Mouse (Mus musculus): Measurements from ENCODE around the gene Klhl29. TPM values are rescaled to one million over a fixed set of nuclear protein-coding genes. Genes with fewer than 3 reads are reported as not detected.
A peak's percentile ranks its signal among the peaks of the same experiment; 100 is the strongest.

Klhl29 gene
- polyA plus RNA-seq, 1 experiment from 2014 or later = 2.9 TPM

DNA sequence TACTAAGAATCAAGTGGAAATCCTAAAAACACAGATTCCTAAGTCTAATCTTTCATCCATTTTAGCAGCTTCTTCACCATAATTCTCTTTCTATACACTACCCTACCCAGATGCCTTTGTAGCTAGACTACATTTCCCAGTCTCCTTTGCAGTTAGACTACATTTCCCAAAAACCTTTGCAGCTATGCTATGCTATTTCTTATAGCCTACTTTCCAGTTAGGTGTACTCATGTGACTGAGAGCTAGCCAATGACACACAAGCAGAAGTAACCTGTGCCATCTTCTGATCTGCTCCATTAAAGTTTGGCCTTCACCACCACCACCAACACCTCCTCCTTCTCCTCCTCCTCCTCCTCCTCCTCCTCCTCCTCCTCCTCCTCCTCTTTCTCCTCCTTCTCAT, 11.2 kb upstream of the Klhl29 start:
- Histone ChIP-seq H3K4me1 (replicated peaks) (0 out of 2 replicates have a peak, but pooled peaks cover 2% of the 10 kb centered on the region), H3K4me3 (replicated peaks) (no peak overlapping the region), H3K36me3 (no peaks in the 10 kb centered on the region), H3K27me3 (no peaks in the 10 kb centered on the region), H3K4me2 (no peak overlapping the region), H3K9me3 (no peaks in the 10 kb centered on the region), H3K9ac (replicated peaks) (no peak overlapping the region), H3K27ac (no peak overlapping the region)
- ATAC-seq (ENCODE audit: insufficient number of reproducible peaks, insufficient read depth, low FRiP score, low TSS enrichment, low read depth) = no peak

DNA sequence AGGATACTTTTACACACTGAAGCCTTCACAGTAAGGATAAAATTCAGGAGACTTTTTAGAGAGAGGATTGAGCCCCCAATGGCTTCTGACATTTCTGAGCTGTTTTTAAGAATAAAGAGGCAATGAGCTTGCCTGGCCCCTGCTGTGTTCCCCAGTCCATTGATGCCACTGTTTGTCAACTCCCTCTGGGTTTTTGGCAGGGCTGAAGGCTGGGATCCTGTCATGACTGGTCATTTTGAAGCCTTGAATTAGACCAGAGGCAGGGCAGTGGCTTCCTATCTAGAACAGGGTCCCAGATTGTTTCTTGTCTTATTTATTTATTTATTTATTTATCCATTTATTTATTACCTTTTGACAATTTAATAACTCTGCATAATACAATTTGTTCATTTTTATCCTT, 6.2 kb upstream of the Klhl29 start:
- peaks cover 8% of the 10 kb centered on the region for H3K27me3 ChIP-seq
- no peak overlapping the region for H3K27ac ChIP-seq
- no peak overlapping the region for H3K4me2 ChIP-seq
- H3K4me1 ChIP-seq (replicated peaks) = peaks cover 7% of the 10 kb centered on the region; the same call in 1 of the 2 replicates
- no peak overlapping the region for H3K9ac ChIP-seq (replicated peaks)
- H3K4me3 ChIP-seq (replicated peaks) = no peak overlapping the region
- no peaks in the 10 kb centered on the region for H3K9me3 ChIP-seq
- no peaks in the 10 kb centered on the region for H3K36me3 ChIP-seq
- no peak for ATAC-seq (ENCODE audit: insufficient number of reproducible peaks, insufficient read depth, low FRiP score, low TSS enrichment, low read depth)

DNA sequence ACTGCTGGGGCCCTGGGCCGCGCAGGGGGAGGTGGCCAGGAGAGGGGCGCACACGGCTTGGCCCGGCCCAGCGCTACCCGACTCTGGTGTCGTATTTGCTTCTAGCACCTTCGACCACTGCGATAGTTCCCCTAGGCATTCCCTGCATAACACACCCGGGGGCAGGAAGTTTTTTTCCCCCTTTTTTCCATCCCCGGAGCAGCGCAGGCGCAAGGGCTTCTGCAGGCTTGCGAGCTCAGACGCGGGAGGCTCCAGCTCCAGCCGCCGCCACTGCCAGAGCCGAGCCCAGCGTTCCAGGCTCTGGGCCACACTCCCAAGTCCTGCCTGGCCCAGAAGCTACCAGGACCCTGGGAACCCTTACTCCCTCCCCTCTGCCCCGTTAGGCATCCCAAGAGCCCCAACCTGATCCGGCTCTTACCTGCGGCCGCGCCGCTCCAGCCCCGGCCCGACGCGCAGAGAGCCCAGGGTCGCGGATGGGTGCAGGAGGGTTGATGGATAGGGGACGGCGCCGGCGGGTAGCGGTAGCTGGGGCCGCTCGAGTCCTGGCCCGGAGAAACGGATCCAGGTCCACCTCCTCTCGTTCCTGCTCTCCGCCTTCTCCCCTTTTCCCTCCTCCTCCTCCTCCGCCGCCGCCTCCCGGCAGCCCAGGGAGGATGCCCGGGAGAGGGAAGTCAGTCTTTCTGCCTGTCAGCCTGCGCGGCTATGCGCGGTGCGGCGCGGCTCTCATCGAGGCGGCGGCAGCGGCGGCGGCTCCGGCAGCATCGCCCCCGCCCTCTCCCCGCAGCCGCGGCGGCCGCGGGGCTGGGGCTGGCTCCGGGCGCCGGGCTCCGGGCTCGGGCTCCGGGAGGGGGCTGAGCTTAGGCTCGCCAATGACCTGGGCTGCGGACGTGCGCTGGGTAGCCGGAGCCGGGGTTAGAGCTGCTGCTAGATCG, 532 bp downstream of the Klhl29 start:
- H3K4me1 ChIP-seq (replicated peaks) = peaks cover 20% of the 10 kb centered on the region
- WGBS = under 1% methylated on average over 83 of the region's 84 CpGs
- ATAC-seq (ENCODE audit: insufficient number of reproducible peaks, insufficient read depth, low FRiP score, low TSS enrichment, low read depth) = peak; percentile 63

DNA sequence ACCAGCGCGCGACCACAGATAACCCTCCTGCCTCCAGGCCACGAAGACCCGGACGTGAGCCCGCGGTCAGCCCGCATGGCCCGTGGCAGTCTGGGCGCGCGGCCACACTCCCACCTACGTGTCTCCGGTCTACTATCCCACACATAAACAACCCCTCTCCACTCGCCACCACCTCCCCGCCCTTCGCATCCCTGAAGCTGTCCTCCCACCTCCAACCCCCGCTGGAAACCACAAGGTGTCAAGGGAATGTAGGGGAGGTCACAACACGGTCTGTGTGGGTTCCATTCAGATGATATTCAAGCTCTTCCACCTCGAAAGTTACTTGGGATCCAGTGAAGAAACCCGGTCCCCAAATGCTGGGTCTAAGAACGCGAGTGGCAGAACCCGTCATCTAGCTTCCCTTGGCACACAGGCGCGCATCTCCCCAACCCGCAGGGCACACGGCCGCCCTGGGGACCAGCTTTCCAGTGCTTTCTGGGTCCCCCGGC, 1.2 kb downstream of the Klhl29 start:
- H3K9ac ChIP-seq (replicated peaks) = peak overlapping the region; percentile 86
- H3K4me1 ChIP-seq (replicated peaks) = peaks cover 20% of the 10 kb centered on the region
- H3K4me2 ChIP-seq = peak overlapping the region; percentile 98
- peaks cover 15% of the 10 kb centered on the region for H3K27me3 ChIP-seq
- no peaks in the 10 kb centered on the region for H3K9me3 ChIP-seq
- no peaks in the 10 kb centered on the region for H3K36me3 ChIP-seq
- peak overlapping the region; percentile 83; the same call in 1 of the 2 replicates for H3K27ac ChIP-seq
- WGBS = 0% methylated on average over 31 of the region's 31 CpGs
- no peak for ATAC-seq (ENCODE audit: insufficient number of reproducible peaks, insufficient read depth, low FRiP score, low TSS enrichment, low read depth)
- H3K4me3 ChIP-seq (replicated peaks) = peak overlapping the region; percentile 84

More for the DNA sequence above, 532 bp downstream of the Klhl29 start:
- Histone ChIP-seq H3K9me3 (no peaks in the 10 kb centered on the region), H3K4me3 (replicated peaks) (peak overlapping the region; percentile 84), H3K27me3 (peaks cover 15% of the 10 kb centered on the region), H3K9ac (replicated peaks) (peak overlapping the region; percentile 86), H3K27ac (peak overlapping the region; percentile 83), H3K36me3 (no peaks in the 10 kb centered on the region), H3K4me2 (peak overlapping the region; percentile 98)

DNA sequence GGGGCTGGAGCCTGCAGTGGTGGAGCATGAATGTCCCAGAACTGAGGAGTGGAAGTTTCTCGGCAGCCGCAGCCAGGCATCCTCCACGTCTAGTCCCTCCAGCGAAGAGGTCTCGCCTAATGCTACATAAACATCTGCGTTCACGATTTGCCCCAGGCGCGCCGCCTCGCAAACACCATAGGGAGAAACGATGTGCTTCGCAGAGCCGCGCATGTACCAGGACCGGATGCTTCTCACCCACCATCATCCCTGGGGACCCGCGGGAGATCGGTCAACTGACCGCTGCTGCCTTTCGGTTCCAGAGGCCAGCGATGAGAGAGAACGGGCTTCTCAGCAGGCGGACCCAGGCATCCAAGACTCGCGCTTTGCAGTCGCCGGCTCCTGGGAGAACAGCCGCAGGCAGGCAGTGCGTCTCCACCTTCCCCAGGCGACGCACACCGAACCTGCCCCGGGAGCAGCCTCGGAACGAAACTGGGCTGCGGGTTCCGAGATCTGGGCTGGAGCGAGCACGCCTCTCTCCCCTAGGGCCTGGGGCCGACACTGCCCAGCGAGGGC, 1.8 kb downstream of the Klhl29 start:
- H3K9ac ChIP-seq (replicated peaks) = peak overlapping the region; percentile 86
- ATAC-seq (ENCODE audit: insufficient number of reproducible peaks, insufficient read depth, low FRiP score, low TSS enrichment, low read depth) = no peak
- no peaks in the 10 kb centered on the region for H3K9me3 ChIP-seq
- H3K4me1 ChIP-seq (replicated peaks) = peaks cover 20% of the 10 kb centered on the region
- H3K36me3 ChIP-seq = no peaks in the 10 kb centered on the region
- peak overlapping the region; percentile 98 for H3K4me2 ChIP-seq
- H3K27ac ChIP-seq = no peak overlapping the region
- peaks cover 15% of the 10 kb centered on the region for H3K27me3 ChIP-seq
- under 1% methylated on average over 42 of the region's 42 CpGs for WGBS
- peak overlapping the region; percentile 84 for H3K4me3 ChIP-seq (replicated peaks)

DNA sequence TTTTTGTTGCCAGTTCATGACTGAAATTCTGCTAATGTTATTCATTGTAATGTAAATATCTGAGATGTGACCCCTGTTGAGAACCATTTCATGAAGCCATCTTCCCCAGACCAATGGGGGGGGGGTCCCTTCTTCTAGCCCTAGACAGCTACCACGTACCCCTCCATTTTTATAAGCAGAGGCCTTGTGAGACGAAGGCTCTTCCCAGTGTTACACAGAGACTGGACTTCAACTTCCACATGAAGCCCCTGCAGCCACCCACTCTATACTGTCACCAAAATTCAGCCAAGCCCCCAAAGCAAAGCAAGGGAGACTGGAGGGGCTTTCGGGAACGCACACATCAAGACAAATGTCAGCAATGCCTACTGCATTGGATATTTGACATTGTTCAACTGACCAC, 6.1 kb downstream of the Klhl29 start:
- 92% methylated on average over 4 of the region's 4 CpGs for WGBS
- no peak overlapping the region for H3K27ac ChIP-seq
- H3K9ac ChIP-seq (replicated peaks) = no peak overlapping the region

DNA sequence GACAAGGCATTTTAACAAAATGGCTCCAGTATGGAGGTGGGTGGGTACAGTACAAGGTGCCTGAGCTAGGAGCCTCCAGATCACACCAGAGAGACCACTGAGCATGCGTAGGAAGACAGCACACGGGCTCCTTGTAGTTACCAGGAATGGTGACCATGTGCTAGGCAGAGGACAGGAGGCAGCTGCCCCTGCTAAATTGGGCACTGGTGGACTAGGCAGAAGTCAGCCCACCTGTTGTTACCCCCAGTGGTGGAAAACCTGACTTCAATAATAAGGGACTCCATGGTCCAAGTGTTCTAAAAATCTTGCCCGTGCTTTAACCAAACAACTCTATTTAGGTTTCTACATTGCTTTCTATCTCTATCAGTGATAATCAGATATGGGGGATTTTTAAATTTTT, 10.6 kb downstream of the Klhl29 start:
- Histone ChIP-seq H3K27ac (no peak overlapping the region), H3K4me3 (replicated peaks) (no peak overlapping the region), H3K36me3 (no peaks in the 10 kb centered on the region; the same call in 1 of the 2 replicates), H3K4me2 (no peak overlapping the region), H3K9me3 (no peaks in the 10 kb centered on the region), H3K9ac (replicated peaks) (no peak overlapping the region), H3K4me1 (replicated peaks) (no peaks in the 10 kb centered on the region), H3K27me3 (no peaks in the 10 kb centered on the region)
- no peak for ATAC-seq (ENCODE audit: insufficient number of reproducible peaks, insufficient read depth, low FRiP score, low TSS enrichment, low read depth)
- 90% methylated on average over 3 of the region's 3 CpGs for WGBS

More for the DNA sequence above, 6.1 kb downstream of the Klhl29 start:
- Histone ChIP-seq H3K4me2 (no peak overlapping the region), H3K4me1 (replicated peaks) (peaks cover 10% of the 10 kb centered on the region; the same call in 1 of the 2 replicates), H3K4me3 (replicated peaks) (no peak overlapping the region), H3K9me3 (no peaks in the 10 kb centered on the region), H3K36me3 (no peaks in the 10 kb centered on the region), H3K27me3 (peaks cover 4% of the 10 kb centered on the region; the same call in 1 of the 2 replicates)
- ATAC-seq (ENCODE audit: insufficient number of reproducible peaks, insufficient read depth, low FRiP score, low TSS enrichment, low read depth) = no peak

DNA sequence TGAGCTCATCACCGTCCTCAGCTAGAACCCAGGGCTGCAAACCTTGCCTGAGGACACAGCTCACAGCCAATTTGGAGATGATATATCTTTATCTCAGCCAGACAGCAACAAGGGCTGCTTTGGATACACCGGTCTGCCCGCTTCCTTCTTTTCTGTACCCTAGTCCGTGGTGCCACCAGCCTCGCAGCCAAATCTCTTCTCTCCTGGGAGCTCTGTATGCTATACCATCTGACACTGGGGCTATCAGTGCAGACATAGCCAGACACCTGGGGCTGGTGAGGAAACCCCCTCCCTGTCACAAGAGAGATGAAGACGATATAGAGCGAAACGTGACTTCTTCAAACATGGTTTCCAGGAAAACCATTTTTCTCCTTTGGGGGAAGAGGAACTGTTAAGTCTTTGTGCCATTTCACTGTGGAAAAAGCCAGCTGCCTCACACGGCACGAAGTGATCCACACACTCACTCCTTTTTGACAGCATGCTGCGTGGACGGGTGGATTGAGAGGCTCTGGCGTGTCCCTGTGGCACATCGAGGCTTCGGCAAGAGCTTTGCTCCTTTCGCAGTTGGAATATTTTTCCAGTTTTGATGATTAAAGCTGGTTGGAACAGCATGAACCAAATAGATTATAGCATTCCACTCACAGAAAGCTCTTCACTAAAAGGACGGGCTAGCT, 11.4 kb downstream of the Klhl29 start:
- H3K4me2 ChIP-seq = no peak overlapping the region
- no peak overlapping the region for H3K4me3 ChIP-seq (replicated peaks)
- H3K27ac ChIP-seq = no peak overlapping the region
- no peak overlapping the region for H3K9ac ChIP-seq (replicated peaks)
- ATAC-seq (ENCODE audit: insufficient number of reproducible peaks, insufficient read depth, low FRiP score, low TSS enrichment, low read depth) = no peak
- 90% methylated on average over 17 of the region's 17 CpGs for WGBS
- no peaks in the 10 kb centered on the region for H3K27me3 ChIP-seq
- H3K36me3 ChIP-seq = no peaks in the 10 kb centered on the region; the same call in 1 of the 2 replicates
- no peaks in the 10 kb centered on the region for H3K9me3 ChIP-seq
- H3K4me1 ChIP-seq (replicated peaks) = peaks cover 6% of the 10 kb centered on the region

DNA sequence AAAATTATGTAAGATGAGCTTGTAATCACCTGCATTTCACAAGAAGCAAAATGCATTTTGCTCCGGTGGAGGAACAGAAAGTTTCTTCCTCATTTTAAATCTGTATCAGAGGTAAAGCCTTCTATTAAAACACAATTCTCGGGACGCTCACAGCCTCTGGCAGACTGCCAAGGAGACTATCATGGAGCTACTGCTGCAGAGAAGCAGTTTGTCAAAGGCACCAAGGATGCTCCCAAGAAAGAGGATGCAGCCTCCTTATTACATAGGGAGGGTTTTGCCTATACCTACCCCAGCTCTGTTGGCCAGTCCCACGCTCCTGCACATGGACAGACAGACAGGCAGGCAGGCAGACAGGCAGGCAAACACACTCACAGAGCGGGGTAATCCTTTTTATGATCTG, 16.4 kb downstream of the Klhl29 start:
- Histone ChIP-seq H3K9me3 (no peaks in the 10 kb centered on the region), H3K4me1 (replicated peaks) (peaks cover 11% of the 10 kb centered on the region), H3K4me2 (no peak overlapping the region), H3K36me3 (no peaks in the 10 kb centered on the region; the same call in 1 of the 2 replicates), H3K27ac (no peak overlapping the region), H3K4me3 (replicated peaks) (no peak overlapping the region), H3K27me3 (no peaks in the 10 kb centered on the region), H3K9ac (replicated peaks) (no peak overlapping the region)
- ATAC-seq (ENCODE audit: insufficient number of reproducible peaks, insufficient read depth, low FRiP score, low TSS enrichment, low read depth) = no peak
- WGBS = 44% methylated on average over 5 of the region's 5 CpGs

DNA sequence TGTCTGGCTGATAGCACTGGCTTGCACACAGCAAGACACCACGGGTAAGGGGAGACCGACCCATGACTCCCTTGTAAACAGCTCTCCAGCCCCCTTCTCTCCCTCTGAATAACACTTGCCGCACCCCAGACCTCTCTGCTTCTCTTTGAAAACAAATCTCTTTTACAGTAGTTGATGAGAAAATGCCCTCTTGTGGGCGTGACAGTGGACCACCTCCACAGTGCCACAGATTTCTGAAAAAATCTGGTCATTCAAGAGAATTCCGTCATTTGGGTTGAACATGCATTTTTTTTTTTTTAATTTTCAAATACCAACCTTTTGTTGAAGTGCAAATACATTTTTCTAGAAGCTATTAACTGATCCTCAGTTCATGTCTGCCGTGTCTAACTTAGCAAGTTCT, 17.0 kb downstream of the Klhl29 start:
- Histone ChIP-seq H3K4me1 (replicated peaks) (peaks cover 11% of the 10 kb centered on the region), H3K9ac (replicated peaks) (no peak overlapping the region), H3K9me3 (no peaks in the 10 kb centered on the region), H3K27ac (no peak overlapping the region), H3K4me3 (replicated peaks) (no peak overlapping the region), H3K36me3 (no peaks in the 10 kb centered on the region; the same call in 1 of the 2 replicates), H3K27me3 (no peaks in the 10 kb centered on the region), H3K4me2 (no peak overlapping the region)
- ATAC-seq (ENCODE audit: insufficient number of reproducible peaks, insufficient read depth, low FRiP score, low TSS enrichment, low read depth) = no peak
- WGBS = 45% methylated on average over 6 of the region's 6 CpGs

DNA sequence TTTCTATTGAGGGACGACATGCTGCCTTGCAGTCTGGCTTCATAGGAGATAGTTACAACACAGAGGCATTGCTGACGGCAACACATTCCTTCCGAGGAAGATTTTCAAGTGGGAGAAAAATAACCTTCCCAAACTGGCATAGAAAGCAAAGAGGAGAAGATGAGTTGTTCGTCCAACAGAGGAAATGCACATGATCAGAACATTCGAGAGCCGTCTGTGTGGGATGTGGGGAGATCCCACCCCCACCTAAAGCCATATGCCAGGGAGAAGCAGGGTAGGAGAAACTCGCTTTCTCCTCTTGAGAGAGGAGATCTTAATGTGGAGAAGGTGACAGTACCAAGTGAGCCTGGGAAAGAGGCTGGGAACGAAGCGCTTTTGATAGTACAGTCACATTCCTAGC, 22.1 kb downstream of the Klhl29 start:
- Histone ChIP-seq H3K4me3 (replicated peaks) (no peak overlapping the region), H3K36me3 (0 out of 2 replicates have a peak, but pooled peaks cover 6% of the 10 kb centered on the region), H3K4me2 (no peak overlapping the region), H3K9me3 (no peaks in the 10 kb centered on the region), H3K27ac (no peak overlapping the region), H3K27me3 (no peaks in the 10 kb centered on the region), H3K4me1 (replicated peaks) (0 out of 2 replicates have a peak, but pooled peaks cover 2% of the 10 kb centered on the region), H3K9ac (replicated peaks) (no peak overlapping the region)
- no peak for ATAC-seq (ENCODE audit: insufficient number of reproducible peaks, insufficient read depth, low FRiP score, low TSS enrichment, low read depth)
- 91% methylated on average over 9 of the region's 9 CpGs for WGBS

Data from limb, embryonic 12.5 days (tissue).